Mouse (Mus musculus) 3T3-L1 (cell line): ENCODE results near the gene Cdh1.

ENCODE experiments used
- DNase-seq: peaks from one replicate; pipeline ENCODE4 v3.0.0-alpha.2; 2015; ENCODE audit warnings: low read depth, low spot score

The Cdh1 gene

GRCm38 (mm10) chr8:106651994-106652393 is 48.8 kb downstream of the Cdh1 start:
- DNase-seq, result no peak

GRCm38 (mm10) chr8:106656046-106656445 is 52.9 kb downstream of the Cdh1 start:
- peak; percentile 87 for DNase-seq

GRCm38 (mm10) chr8:106672786-106673185 is 69.6 kb downstream of the Cdh1 start:
- DNase-seq, result no peak

GRCm38 (mm10) chr8:106674318-106674717 is 71.2 kb downstream of the Cdh1 start:
- no peak for DNase-seq

- DNase-seq, result peak; percentile 56
These were observed 71.7 kb downstream of the Cdh1 start for GRCm38 (mm10) chr8:106674894-106675293.

GRCm38 (mm10) chr8:106682971-106683668 is 80.0 kb downstream of the Cdh1 start, which contains the start of gene Tango6:
TSS of gene Tango6 (plus strand) at chr8:106683068.
- peak; percentile 93 for DNase-seq

- no peak for DNase-seq
These were observed 81.2 kb downstream of the Cdh1 start for GRCm38 (mm10) chr8:106684387-106684786.

GRCm38 (mm10) chr8:106687479-106687878 is 84.3 kb downstream of the Cdh1 start:
- peak; percentile 74 for DNase-seq

- no peak for DNase-seq
These were observed 94.6 kb downstream of the Cdh1 start for GRCm38 (mm10) chr8:106697748-106698248.

- DNase-seq, result peak; percentile 78
These were observed 96.4 kb downstream of the Cdh1 start for GRCm38 (mm10) chr8:106699588-106699987.

- no peak for DNase-seq
These were observed 97.0 kb downstream of the Cdh1 start for GRCm38 (mm10) chr8:106700131-106700530.

GRCm38 (mm10) chr8:106701360-106701759 is 98.2 kb downstream of the Cdh1 start:
- peak; percentile 92 for DNase-seq

- DNase-seq, result no peak
These were observed 101.2 kb downstream of the Cdh1 start for GRCm38 (mm10) chr8:106704199-106704900.

GRCm38 (mm10) chr8:106704901-106705321 is 101.8 kb downstream of the Cdh1 start:
- DNase-seq, result peak; percentile 32

GRCm38 (mm10) chr8:106706194-106706593 is 103.0 kb downstream of the Cdh1 start:
- no peak for DNase-seq

- no peak for DNase-seq
These were observed 106.9 kb downstream of the Cdh1 start for GRCm38 (mm10) chr8:106710002-106710401.

- DNase-seq, result no peak
These were observed 109.3 kb downstream of the Cdh1 start for GRCm38 (mm10) chr8:106712487-106712886.

- DNase-seq, result no peak
These were observed 111.1 kb downstream of the Cdh1 start for GRCm38 (mm10) chr8:106714297-106714696.

- DNase-seq, result peak; percentile 99
These were observed 114.9 kb downstream of the Cdh1 start for GRCm38 (mm10) chr8:106718091-106718500.
